Mouse (Mus musculus): ENCODE measurements around the gene Ccr3. TPM values are rescaled to one million over a fixed set of nuclear protein-coding genes. Genes with fewer than 3 reads are reported as not detected.
"Not testable (repeated sequence)": the region's sequence is repeated elsewhere in the genome, so short reads cannot be mapped to it uniquely, and the experiment has no call there.

Gene Ccr3
- polyA plus RNA-seq, 1 experiment, result not detected

DNA sequence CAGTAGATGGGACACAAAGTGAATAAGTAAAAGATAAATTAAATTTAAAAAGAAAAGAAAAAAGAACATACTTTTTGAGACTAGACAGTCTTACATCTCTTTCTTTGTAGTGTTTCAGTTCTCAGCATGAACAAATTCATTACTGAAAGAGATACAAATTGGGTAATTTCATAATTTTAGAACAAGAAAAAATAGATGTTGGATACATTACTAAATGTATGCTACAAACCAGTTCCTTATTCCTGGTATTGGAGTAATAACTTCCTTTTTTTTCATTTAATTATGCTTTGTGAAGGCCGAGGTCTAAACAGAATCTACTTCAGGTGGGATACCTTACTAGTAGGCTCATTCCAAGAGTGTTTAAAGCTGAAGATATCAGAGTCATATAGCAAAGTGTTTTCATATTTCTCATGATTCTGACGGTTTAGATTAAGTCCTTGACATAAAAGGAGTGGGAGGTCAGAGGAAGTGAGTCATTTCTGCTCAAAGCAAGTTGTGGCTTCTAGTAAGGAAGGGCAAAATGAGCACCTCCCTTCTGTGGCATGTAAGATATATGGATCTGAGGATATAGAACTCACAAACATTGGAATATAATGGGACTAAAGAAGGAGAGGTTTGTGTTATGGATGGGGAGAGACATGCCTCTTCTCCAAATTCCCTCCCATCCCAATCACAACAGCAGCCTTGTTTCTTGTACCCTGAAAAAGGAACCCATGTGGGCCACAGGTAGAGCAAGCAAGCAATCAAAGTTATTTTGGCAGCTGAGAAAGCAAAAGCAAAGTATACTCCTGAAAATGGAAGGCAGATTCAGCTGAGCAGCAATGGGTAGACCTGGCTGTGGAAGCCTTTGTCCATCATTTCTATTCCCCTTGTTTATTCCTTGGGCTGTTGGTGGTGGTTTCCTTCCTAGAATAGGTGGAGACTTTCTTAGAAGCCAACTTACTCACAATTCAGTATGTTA, 46.6 kb downstream of the Ccr3 start:
- Histone ChIP-seq H3K79me2 (ENCODE audit: control insufficient read depth, insufficient read depth) (no peaks in the 10 kb centered on the region), H3K27me3 (ENCODE audit: control insufficient read depth, insufficient read depth, insufficient read length) (no peaks in the 10 kb centered on the region), H3K79me3 (ENCODE audit: low read depth) (no peaks in the 10 kb centered on the region), H3ac (ENCODE audit: control insufficient read depth, insufficient read length, low read depth) (no peak overlapping the region), H3K36me3 (ENCODE audit: control insufficient read depth, insufficient read depth) (no peaks in the 10 kb centered on the region), H3K4me3 (ENCODE audit: insufficient read depth, poor library complexity, severe bottlenecking) (no peak overlapping the region)
- TF ChIP-seq FOSL1 (IDR thresholded peaks at IDR 0.05; ENCODE audit: insufficient read depth, low read length, poor library complexity, severe bottlenecking) (no peak), CEBPB (IDR thresholded peaks at IDR 0.05; ENCODE audit: low read depth) (no peak), MYOD1 (IDR thresholded peaks at IDR 0.05; ENCODE audit: control insufficient read depth, insufficient read length, low read depth) (no peak), CTCF (IDR thresholded peaks at IDR 0.05; ENCODE audit: control insufficient read depth, insufficient read depth, insufficient read length) (no peak), MAX (IDR thresholded peaks at IDR 0.05) (no peak), USF1 (IDR thresholded peaks at IDR 0.05; ENCODE audit: low read depth) (no peak), MYOG (IDR thresholded peaks at IDR 0.05; ENCODE audit: control insufficient read depth, extremely low read depth, insufficient read length) (no peak)

DNA sequence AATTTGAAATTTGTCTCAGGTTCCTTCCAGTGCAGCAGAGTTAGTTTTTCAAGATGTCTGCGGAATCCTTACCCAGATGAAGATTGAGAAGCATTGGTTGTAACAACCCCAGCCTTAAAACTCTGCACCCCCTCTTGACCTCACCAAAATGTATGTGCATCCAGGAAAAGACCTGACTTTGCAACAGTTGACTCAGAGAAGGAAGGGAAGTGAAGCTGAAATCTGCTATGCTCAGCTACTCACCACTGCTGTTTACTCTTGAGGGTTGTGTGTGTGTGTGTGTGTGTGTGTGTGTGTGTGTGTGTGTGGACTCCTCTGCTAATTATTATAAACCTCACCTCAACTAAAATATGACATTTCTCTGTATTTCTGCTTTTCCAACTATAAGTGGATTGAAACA, 49.7 kb downstream of the Ccr3 start:
- no peaks in the 10 kb centered on the region for H3K27me3 ChIP-seq (ENCODE audit: control insufficient read depth, insufficient read depth, insufficient read length)
- no peaks in the 10 kb centered on the region for H3K36me3 ChIP-seq (ENCODE audit: control insufficient read depth, insufficient read depth)
- no peaks in the 10 kb centered on the region for H3K79me2 ChIP-seq (ENCODE audit: control insufficient read depth, insufficient read depth)
- TF ChIP-seq FOSL1 (IDR thresholded peaks at IDR 0.05; ENCODE audit: insufficient read depth, low read length, poor library complexity, severe bottlenecking) (no peak), USF1 (IDR thresholded peaks at IDR 0.05; ENCODE audit: low read depth) (no peak), CTCF (IDR thresholded peaks at IDR 0.05; ENCODE audit: control insufficient read depth, insufficient read depth, insufficient read length) (no peak), MYOG (IDR thresholded peaks at IDR 0.05; ENCODE audit: control insufficient read depth, extremely low read depth, insufficient read length) (no peak), MYOD1 (IDR thresholded peaks at IDR 0.05; ENCODE audit: control insufficient read depth, insufficient read length, low read depth) (no peak), MAX (IDR thresholded peaks at IDR 0.05) (no peak), CEBPB (IDR thresholded peaks at IDR 0.05; ENCODE audit: low read depth) (no peak)
- H3ac ChIP-seq (ENCODE audit: control insufficient read depth, insufficient read length, low read depth), result no peak overlapping the region
- H3K4me3 ChIP-seq (ENCODE audit: insufficient read depth, poor library complexity, severe bottlenecking), result no peak overlapping the region
- H3K79me3 ChIP-seq (ENCODE audit: low read depth), result no peaks in the 10 kb centered on the region

DNA sequence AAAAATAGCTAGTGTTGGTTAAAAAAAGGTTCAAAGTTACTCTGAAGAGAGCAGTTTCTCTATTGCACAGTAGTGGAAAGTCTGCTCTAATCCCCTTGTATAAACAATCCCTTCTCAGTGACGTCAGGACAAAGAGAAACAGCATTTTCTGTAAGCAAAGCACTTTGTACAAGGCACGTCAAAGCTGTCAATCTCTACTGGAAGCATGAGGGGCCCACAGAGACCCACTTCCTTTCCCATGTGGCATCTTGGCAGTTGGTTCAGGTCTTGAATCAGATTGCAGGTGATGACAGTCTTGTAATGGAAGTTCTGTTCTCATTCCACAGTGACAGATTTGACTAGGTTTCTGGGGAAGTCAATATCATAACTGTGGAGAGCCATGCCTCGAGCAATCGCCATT, 58.0 kb downstream of the Ccr3 start:
- TF ChIP-seq USF1 (IDR thresholded peaks at IDR 0.05; ENCODE audit: low read depth) (no peak), MAX (IDR thresholded peaks at IDR 0.05) (no peak), CTCF (IDR thresholded peaks at IDR 0.05; ENCODE audit: control insufficient read depth, insufficient read depth, insufficient read length) (no peak), CEBPB (IDR thresholded peaks at IDR 0.05; ENCODE audit: low read depth) (no peak), FOSL1 (IDR thresholded peaks at IDR 0.05; ENCODE audit: insufficient read depth, low read length, poor library complexity, severe bottlenecking) (no peak), MYOD1 (IDR thresholded peaks at IDR 0.05; ENCODE audit: control insufficient read depth, insufficient read length, low read depth) (no peak), MYOG (IDR thresholded peaks at IDR 0.05; ENCODE audit: control insufficient read depth, extremely low read depth, insufficient read length) (no peak)
- Histone ChIP-seq H3K4me3 (ENCODE audit: insufficient read depth, poor library complexity, severe bottlenecking) (no peak overlapping the region), H3K36me3 (ENCODE audit: control insufficient read depth, insufficient read depth) (no peaks in the 10 kb centered on the region), H3K27me3 (ENCODE audit: control insufficient read depth, insufficient read depth, insufficient read length) (no peaks in the 10 kb centered on the region), H3K79me2 (ENCODE audit: control insufficient read depth, insufficient read depth) (no peaks in the 10 kb centered on the region), H3ac (ENCODE audit: control insufficient read depth, insufficient read length, low read depth) (no peak overlapping the region), H3K79me3 (ENCODE audit: low read depth) (no peaks in the 10 kb centered on the region)

DNA sequence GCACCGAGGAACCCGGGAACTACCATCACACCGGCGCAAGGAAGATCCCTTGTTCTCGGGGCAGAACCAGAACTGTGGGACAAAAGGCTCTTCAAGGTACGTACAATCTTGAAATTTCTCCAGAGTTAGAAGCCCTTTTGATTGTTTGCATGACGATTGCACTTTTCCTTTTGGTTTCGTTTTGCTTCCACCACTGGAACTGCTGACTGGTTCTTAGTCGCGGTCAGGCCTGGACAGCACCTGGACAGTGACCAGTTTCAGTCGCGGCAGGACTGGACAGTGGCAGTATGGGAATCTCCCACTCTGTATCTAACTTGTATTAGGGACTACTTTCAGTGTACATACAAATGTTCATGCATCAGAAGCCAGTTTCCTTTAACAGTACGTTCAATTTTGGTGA, 58.7 kb downstream of the Ccr3 start:
- H3K36me3 ChIP-seq (ENCODE audit: control insufficient read depth, insufficient read depth); H3K4me3 ChIP-seq (ENCODE audit: insufficient read depth, poor library complexity, severe bottlenecking); H3K79me3 ChIP-seq (ENCODE audit: low read depth); H3ac ChIP-seq (ENCODE audit: control insufficient read depth, insufficient read length, low read depth); H3K79me2 ChIP-seq (ENCODE audit: control insufficient read depth, insufficient read depth); H3K27me3 ChIP-seq (ENCODE audit: control insufficient read depth, insufficient read depth, insufficient read length): not testable (repeated sequence)

Other genes with a start within 250 kb of the Ccr3 start
- 5.7 TPM for gene Cxcr6, start 215.5 kb upstream of the Ccr3 start, polyA plus RNA-seq (2012; fragmentation: generic; extraction: Trizol)
- 4.1 TPM for gene Fyco1, start 170.1 kb upstream of the Ccr3 start, polyA plus RNA-seq (2012; fragmentation: generic; extraction: Trizol)
- gene Xcr1, start 159.9 kb upstream of the Ccr3 start, polyA plus RNA-seq (2012; fragmentation: generic; extraction: Trizol), result 0.62 TPM
- 0.13 TPM for gene Ccr1, start 53.3 kb upstream of the Ccr3 start, polyA plus RNA-seq (2012; fragmentation: generic; extraction: Trizol)
- not detected for gene Ccr1l1, start 43.6 kb upstream of the Ccr3 start, polyA plus RNA-seq (2012; fragmentation: generic; extraction: Trizol)
- not detected for gene Ccr2, start 80.0 kb downstream of the Ccr3 start, polyA plus RNA-seq (2012; fragmentation: generic; extraction: Trizol)
- gene Ccr5, start 99.6 kb downstream of the Ccr3 start, polyA plus RNA-seq (2012; fragmentation: generic; extraction: Trizol), result not detected

Data from C2C12 (cell line).